Mouse (Mus musculus): ENCODE data around the gene Patj.
"Not testable (repeated sequence)": the region's sequence is repeated elsewhere in the genome, so short reads cannot be mapped to it uniquely, and the experiment has no call there.

Patj gene

DNA sequence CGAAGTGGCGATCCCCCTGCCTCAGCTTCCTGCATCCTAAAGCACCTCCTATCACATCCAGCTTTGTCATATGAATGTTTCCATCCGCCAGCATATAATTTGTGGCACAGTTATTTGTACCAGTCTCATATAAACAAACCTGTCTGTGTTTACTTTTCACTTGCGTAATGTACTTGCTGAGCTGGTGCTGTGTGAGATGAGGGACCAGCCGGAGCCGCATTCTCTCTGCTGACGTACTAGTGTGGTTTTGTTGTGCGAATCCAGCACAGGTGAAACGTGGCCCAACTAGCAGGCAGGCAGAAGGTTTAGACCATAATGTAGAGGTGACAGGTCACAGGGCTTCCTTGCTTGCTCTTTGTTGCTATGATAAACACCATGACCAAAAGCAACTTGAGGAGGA, 171.9 kb downstream of the Patj start:
- DNase-seq (ENCODE audit: low read depth, low spot score): no peak

DNA sequence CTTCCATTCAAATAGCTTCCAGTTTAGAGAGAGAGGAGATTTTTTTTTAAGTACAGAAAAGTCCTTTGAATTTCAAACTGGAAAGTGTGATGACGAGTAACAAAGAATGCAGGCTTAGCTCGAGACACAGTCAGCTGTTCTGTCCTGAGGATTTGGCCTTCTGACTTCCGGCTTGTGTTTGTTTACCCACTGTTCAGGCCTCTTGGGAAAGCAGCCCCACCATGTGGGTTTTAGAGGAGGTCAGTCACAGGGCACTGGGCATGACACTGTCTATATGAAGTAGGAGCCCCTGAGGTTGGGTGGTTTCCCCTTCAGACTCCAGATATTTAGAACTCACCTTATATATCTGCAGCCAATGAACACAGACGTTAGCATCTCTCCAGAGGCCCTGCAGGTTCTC, 174.3 kb downstream of the Patj start:
- DNase-seq (ENCODE audit: low read depth, low spot score): no peak

DNA sequence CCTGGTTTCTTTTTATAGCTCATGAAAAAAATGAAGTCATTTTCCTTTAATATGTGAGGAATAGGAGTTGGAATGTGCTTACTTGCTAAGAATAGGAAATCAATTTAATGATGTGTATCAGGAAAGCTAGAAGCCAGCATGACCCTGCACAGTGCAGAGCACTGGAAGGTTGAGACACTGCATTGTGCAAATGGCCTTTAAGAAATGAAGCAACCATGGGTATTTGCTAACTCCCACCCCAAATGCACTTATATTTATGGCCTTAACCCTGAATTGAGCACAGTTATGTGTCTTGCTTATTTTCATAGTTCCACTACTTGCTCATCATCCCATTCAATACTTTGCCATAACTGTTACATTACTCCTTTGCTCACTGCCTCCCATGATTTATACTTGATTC, 181.7 kb downstream of the Patj start:
- no peak for DNase-seq (ENCODE audit: low read depth, low spot score)

DNA sequence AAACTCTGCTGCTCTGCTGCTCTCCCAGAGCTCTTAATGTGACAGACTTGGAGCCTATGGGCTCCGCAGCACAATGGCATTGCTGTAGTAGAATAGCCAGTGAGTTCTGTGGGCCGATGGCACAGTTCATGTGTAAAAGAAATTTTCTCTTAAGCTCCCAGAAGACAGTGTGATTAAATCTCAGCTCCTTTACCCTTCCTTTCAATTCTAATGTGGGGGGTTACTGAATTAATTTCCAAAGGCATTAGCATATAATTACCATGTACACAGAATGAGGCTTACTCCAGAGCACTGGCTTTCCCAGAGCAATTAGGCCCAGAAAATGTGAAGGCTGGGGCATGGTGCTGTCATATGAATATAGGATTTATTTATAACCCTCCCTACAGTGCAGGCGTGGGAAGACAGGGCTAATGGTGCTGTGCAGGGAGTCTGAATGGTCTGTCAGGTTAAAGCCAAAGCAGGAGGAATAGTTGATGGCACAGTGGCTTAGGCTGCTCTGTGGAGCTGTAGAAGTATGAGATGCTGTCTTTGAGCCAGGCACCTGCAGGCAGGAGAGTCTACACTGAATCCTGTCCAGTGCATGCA, 182.5 kb downstream of the Patj start:
- no peak for DNase-seq (ENCODE audit: low read depth, low spot score)

DNA sequence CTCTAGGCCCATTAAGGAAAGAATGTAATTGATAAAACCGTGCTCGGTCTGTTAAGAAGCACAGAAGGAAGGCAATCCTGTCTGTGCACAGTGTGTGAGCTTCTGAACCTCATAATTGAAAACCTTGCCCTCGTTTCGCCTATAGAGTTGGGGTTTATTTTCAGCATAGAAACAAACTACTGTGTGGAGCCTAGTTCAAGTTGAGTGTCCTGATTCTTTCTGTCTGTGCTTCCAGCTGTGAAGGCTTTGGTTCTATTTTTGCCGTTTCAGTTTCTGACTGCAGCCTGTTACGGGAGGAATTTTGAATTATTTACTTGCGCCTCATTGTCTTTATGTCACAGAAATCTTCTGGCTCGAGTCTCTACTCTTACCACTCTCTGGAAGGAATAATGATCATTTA, 185.9 kb downstream of the Patj start:
- DNase-seq (ENCODE audit: low read depth, low spot score): no peak

DNA sequence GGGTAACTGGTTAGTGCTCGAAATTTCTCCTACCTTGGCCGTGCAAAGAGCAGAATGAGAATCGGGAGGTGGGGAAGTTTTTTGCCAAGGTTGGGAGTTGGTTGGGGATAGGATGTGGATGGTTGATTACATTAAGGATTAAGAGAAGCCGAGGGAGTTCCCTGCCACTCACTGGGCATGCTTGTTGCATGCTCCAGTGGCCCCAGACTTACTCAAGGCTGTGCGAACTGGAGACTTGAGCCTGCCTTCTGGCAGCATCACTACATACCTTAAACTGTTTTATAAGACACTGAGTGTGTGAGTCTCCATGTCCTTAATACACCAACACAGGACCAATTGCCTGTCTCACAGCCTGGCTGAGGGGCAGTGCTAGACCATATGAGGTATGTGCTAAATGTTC, 188.4 kb downstream of the Patj start:
- no peak for DNase-seq (ENCODE audit: low read depth, low spot score)

DNA sequence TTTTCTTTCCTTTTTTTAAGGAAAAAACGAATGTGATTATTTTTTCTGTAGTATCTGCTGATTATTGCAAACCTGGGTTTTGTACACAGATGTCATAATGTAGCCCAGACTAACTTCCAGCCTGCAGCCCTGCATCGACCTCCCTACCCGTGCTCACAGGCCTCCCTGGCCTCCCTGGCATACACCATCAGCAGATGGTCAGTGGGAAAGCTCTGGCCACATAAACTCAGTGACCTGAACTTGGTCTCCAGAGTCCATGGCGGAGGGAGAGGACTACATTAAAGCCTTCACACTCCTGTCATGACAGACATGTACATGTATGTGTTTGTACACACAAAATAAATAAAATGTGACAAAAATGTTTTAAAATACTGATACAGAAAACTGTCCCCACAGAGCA, 190.7 kb downstream of the Patj start:
- no peak for DNase-seq (ENCODE audit: low read depth, low spot score)

DNA sequence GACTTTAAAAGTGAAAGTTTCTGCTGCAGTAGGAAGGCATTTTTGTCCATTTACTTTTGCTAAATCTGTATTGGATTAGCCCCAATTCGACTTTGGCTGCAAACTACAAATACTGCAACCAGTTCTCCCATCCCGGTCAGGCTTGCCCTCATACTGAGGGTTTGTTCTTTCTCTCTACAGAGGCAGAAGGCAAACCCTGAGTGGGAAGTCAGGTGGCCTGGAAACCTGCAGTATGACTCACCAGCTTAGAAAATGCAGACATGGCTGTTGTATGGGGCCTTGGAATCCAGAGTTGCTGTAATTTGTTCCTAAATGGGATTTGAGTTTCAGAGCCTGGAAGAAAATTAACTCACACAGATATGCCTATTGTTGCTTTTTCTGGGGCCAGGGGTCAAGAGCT, 192.1 kb downstream of the Patj start:
- no peak for DNase-seq (ENCODE audit: low read depth, low spot score)

DNA sequence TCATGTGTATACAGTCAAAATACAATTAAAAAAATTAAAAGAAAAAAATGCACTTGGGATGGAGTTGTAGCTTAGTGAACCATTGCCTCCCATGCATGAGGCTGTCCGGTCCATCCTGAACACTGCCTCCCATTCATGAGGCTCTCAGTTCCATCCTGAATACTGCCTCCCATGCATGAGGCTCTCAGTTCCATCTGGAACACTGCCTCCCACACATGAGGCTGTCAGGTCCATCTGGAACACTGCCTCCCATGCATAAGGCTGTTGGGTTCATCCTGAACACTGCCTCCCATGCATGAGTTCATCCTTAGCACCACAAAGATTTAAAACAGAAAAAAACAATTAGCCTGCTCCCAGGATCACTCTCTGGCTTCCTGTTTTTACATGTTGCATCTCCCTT, 198.4 kb downstream of the Patj start:
- no peak for DNase-seq (ENCODE audit: low read depth, low spot score)

DNA sequence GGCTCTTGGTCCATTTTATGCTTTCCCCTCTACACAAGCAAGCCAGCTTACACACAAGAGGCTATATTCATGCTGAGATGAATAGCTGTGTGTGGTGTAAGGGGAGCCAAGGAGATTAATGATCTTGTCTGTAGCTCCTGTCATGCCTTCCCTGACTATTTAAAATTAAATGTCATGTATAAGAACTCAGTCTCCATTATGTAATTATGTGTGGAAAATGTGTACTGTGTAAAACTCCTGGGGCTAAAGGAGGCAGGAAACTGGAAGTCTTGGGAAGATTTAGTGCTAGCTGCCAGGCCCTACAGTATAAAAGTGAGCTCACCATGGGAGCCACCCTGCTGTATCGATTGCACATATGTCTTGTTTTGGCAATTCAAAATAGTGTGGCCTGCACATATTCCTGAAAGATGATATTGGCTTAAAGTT, 203.0 kb downstream of the Patj start:
- DNase-seq (ENCODE audit: low read depth, low spot score): no peak

DNA sequence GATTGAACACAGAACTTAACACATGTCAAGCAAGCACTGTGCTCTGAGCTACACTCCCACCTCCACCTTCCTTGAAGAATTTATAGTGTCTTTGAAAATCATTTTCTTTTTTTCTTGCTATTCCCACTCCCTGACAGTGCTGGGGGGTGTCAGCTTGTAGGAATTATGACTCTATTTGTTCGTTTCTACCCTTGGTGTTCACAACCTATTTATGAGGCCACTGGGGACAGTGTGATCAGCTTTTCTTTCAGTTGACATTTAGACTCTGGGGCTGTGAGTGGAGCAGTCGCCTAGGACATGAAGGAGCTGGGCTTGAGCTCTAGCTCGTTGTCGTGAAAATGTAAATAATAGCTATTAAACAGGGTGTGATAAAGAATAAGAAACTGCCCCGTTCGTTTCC, 203.8 kb downstream of the Patj start:
- no peak for DNase-seq (ENCODE audit: low read depth, low spot score)

DNA sequence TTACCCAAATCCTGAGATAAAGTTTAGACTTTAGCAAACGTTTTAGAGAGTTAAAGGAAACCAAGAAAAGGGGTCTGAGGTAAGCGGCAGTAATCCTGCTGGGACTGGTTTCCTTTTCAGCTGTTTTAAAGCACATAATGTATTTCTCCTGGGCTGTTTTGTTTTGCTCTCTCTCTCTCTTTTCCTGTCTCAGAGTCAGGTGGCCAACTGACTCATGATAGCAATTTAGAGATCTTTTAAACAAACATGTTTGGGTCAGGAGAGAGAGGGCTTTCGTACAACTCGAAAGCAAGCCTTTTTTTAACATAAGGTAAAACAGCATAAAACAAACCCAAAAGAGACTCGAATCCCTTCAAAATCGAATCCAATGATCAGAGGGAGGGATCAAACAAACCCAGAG, 207.5 kb downstream of the Patj start:
- no peak for DNase-seq (ENCODE audit: low read depth, low spot score)

DNA sequence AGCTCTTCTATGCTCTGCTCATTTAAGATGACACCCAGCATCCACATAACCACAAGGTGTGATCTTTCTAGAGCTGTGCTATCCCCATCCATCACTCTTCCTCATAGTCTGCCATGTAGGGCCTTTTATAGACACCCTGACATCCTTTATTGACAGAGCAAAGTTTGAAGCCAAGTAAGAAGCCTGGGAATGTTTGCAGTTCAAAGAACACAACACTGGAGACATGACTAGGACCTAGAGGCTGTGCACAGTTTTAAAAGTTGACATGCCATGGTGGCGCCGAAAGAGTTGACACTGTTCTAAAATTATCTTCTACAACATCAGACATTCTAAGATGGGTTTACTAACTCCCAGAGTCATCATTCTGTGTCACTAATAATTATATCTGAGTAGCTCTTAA, 214.9 kb downstream of the Patj start:
- DNase-seq (ENCODE audit: low read depth, low spot score): no peak

DNA sequence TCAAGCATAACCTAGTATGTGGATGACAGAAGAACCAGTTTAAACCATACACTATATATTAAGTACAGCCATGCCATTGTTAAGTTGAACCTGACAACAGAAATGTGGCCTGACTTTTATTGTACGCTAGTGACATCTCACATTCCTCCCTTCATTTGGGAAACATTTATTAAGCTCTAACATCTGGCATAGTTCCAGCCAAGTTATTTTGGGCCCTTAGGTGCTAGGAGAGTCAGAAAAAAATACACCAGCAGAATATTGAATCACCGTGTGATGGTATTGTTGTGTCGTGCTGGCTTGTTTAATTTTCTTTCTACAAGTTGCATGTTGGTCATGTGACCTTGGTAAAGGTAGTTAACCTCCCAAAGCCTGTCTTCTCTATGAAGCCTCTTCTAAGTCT, 218.8 kb downstream of the Patj start:
- DNase-seq (ENCODE audit: low read depth, low spot score): no peak

DNA sequence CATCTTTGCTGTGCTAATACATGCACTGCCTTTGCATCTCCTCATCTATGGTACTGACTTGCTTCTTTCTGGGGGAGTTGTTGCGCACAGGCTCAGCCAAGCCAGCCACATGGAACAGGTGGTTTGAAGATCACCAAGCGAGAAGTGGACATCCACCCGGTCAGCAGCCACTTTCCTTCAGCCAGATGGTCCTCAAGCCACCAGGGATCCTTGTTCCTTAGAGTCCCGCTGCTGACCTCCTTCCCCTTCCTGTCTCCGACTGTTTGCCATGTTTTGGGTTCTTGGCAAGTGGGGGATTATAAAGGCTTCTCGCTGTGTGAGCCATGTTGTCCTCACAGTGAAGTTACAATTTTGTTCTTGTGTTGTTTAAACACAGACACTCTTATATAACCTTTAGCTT, 223.6 kb downstream of the Patj start:
- no peak for DNase-seq (ENCODE audit: low read depth, low spot score)

DNA sequence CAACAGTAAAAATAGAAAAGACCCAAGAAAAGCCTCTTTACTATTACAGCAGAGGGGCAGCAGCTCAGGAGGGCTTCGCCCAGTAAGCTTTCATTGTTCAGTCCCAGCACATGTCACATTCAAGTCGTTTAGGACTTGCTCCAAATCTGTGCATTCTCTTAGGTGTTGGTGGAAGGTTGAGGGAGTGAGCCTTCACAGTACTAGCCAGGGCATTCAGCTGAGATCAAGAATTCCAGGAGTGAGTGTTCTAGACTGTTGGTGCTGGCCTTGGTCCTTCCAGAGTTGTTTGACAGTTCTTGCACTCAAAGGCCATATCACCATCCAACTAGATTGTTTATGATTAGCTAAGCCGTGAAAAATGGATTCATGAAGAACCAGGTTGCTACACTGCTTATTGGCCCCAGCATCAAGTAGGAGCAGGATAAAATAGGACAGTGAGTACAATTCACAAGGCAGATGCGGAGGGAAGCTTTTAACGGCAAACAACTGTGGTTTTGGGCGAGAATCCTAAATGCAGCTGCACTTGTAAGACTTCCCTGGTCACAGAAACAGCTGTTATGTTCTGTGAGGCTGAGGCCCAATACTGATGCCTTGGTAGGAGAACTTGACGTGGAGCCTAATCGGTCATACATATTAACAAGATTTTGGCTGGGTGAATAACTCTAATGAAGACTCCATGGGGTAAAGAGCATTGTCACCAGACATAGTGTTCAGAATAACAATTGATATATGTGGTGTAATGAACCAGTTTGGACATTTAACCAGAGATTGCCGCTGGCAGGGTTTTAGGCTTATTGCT, 225.6 kb downstream of the Patj start:
- DNase-seq (ENCODE audit: low read depth, low spot score): no peak

DNA sequence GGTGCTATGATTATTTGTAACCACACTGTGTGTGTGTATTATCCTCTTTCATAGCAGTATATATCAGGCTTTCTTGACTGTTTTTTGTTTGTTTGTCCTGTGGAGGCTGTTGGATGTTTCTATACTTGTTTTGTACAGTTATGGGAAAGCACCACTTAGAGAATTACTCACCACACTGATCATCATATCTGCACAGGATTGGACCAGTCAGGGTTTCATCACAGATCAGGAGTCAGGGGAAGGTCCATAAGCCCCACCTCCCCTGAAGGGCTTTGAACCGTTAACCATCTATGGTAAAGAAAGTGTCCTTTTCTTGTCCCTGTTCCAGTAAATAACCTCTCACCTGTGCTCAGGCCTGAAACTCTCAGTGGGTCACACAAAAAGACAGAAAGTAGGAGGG, 226.6 kb downstream of the Patj start:
- DNase-seq (ENCODE audit: low read depth, low spot score): no peak

DNA sequence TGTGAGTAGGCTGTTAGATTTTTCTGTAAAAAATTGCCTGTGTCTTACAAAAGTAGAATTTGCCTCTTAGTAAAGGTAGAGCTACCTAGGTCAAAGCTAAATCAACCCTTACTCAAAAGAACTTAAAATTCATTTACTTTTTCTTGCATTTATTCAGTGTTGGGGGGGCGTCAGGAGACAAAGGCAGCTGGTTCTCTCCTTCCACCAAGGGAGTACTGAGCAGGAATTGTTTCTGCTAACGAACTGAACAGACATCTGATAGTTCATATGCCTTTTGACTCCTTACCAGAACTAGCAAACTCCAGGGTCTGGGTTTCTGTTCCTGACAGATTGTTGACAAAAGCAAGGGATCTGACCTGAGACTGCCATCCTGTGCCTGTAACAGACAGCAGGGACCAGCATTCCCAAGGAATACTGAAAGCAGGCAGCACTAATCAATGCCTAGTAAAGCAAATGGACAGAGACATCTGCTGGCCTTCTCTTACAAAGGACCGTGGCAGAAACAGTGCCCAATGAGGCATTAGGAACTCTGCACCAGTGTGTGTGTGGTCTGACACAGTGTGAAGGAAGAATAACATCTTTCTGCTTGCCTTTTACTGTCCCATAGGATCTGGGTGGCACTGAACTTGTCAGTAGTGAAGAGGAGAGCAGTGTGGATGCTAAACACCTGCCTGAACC, 227.6 kb downstream of the Patj start:
- DNase-seq (ENCODE audit: low read depth, low spot score): no peak

DNA sequence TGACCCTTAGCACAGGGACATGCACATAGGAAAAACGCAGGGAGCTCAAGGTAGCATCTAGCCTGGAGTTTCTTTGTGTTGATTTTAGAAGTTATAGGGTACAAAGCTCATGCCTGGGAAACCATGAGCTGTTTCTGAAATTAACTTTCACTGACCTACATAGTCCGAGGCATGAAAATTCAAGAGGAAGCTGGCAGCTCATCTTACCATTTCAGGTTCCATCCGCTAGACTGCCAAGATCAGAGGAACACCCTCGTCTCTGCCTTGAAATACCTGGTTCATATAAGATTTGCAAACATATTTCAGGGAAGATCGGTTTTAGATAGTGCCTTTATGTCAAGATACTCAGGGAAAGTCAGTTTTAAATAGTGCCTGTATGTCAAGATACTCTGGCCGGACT, 232.7 kb downstream of the Patj start:
- DNase-seq (ENCODE audit: low read depth, low spot score): no peak

DNA sequence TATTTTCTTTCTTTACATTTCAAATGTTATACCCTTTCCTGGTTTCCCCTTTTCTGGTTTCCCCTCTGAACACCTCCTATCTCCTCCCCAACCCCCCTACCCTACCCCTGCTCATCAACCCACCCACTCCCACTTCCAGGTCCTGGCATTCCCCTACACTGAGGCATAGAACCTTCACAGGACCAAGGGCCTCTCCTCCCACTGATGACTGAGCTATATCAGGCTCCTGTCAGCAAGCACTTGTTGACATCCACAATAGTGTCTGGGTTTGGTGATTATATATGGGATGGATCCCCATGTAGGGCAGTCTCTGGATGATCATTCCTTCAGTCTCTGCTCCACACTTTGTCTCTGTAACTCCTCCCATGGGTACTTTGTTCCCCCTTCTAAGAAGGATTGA, 233.6 kb downstream of the Patj start:
- DNase-seq (ENCODE audit: low read depth, low spot score): not testable (repeated sequence)

DNA sequence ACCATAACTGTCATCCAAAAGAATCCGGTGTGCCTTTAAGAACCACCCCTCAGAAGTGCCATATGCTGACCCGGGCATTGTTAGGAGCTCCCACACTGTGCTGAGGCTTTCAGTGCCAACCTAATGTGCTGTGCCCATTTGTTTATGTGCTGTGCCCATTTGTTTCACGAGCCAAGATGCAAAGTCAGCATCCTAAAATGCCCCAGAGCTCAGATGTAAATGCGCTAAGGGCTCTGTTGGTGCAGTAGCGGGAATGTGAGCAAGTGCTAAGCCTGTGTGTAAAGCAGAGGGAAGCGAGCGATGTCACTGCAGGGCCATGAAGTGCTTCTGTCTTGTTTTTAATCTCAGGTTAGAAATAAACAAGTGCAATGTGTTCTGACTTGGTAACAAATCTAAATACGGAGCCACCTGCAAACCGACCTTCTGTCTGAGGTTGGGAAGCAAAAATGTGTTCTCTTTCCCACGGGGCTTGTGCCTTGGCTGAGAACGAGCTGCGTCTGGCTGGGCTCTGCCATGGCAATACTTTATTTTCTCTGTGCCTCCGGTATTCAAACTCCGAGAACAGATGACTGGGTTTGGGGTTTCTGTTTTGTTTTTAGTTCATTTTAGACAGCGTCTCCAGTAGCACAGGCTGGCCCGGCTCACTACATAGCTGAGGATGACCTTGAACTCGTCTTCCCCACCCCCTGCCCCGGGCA, 239.7 kb downstream of the Patj start:
- DNase-seq (ENCODE audit: low read depth, low spot score): no peak

DNA sequence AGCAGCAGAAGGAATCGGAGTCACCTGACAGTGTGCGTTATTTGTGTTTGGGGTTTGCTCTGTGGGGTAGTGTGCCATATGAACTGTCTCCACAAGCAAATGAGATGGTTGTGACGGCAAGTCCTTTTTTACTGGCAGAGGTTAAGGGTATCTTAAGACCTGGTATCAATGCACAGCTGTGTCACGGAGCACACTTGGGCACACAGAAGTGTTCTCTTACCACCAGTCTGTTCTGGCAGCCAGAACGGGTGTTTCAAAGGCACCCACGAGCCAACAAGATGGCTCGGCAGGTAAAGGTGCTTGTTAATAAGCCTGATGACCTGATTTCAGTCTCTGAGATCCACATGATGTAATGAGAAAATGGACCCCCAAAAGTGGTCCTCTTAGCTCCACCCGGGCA, 243.1 kb downstream of the Patj start:
- no peak for DNase-seq (ENCODE audit: low read depth, low spot score)

DNA sequence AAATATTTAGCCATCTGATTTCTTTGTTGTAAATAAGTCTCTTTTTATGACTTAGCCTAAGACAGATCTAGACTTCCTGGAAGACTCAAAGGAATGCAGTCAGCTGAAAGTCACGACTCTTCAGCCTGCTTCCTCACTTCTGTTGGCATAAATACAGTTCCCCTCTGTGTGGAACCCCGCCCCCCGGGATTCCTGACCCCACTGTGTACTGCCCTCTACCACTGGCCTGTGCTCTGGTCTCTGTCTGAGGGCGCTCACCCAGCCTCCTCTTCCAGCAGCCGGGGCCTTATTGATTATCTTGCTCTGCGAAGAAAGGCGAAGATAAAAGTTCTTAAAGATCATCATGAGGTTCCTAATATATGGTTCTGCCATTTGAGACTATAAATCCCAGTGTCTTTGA, 258.1 kb downstream of the Patj start:
- DNase-seq (ENCODE audit: low read depth, low spot score): no peak
